Mouse (Mus musculus): ENCODE results near the gene Fnip1.

Gene Fnip1

GRCm38 (mm10) chr11:54464557-54465244, 26.7 kb downstream of the Fnip1 start:
- peak in 1 of 2 experiments; percentile 27 for DNase-seq

- DNase-seq = no peak
Measured at GRCm38 (mm10) chr11:54472231-54472630, 34.2 kb downstream of the Fnip1 start.

- DNase-seq = peak in 1 of 2 experiments; percentile 13
Measured at GRCm38 (mm10) chr11:54478414-54478813, 40.4 kb downstream of the Fnip1 start.

GRCm38 (mm10) chr11:54486041-54486440, 48.0 kb downstream of the Fnip1 start:
- no peak for DNase-seq

GRCm38 (mm10) chr11:54491946-54492558, 54.1 kb downstream of the Fnip1 start:
- no peak for DNase-seq

GRCm38 (mm10) chr11:54492559-54492958, 54.6 kb downstream of the Fnip1 start:
- no peak for DNase-seq

GRCm38 (mm10) chr11:54499838-54500237, 61.8 kb downstream of the Fnip1 start:
- no peak for DNase-seq

- DNase-seq = peak in 1 of 2 experiments; percentile 10
Measured at GRCm38 (mm10) chr11:54502546-54503245, 64.7 kb downstream of the Fnip1 start.

GRCm38 (mm10) chr11:54513584-54513983, 75.6 kb downstream of the Fnip1 start:
- no peak for DNase-seq

- no peak for DNase-seq
Measured at GRCm38 (mm10) chr11:54521927-54522528, 84.0 kb downstream of the Fnip1 start.

- DNase-seq = peak; percentile 98 to 99
Measured at GRCm38 (mm10) chr11:54522529-54523430, 84.8 kb downstream of the Fnip1 start, which contains the start of gene Rapgef6. TSS of gene Rapgef6 (plus strand) at chr11:54522847.

- DNase-seq = no peak
Measured at GRCm38 (mm10) chr11:54523431-54524001, 85.5 kb downstream of the Fnip1 start.

- DNase-seq = no peak
Measured at GRCm38 (mm10) chr11:54528002-54528401, 90.0 kb downstream of the Fnip1 start.

- DNase-seq = peak; percentile 64 to 78
Measured at GRCm38 (mm10) chr11:54530391-54530790, 92.4 kb downstream of the Fnip1 start.

GRCm38 (mm10) chr11:54530916-54531315, 92.9 kb downstream of the Fnip1 start:
- no peak for DNase-seq

- no peak for DNase-seq
Measured at GRCm38 (mm10) chr11:54533834-54534233, 95.8 kb downstream of the Fnip1 start.

- peak; percentile 73 to 77 for DNase-seq
Measured at GRCm38 (mm10) chr11:54534871-54535270, 96.9 kb downstream of the Fnip1 start.

- no peak for DNase-seq
Measured at GRCm38 (mm10) chr11:54539031-54539430, 101.0 kb downstream of the Fnip1 start.

- DNase-seq = no peak
Measured at GRCm38 (mm10) chr11:54539486-54539885, 101.5 kb downstream of the Fnip1 start.

GRCm38 (mm10) chr11:54540328-54540727, 102.3 kb downstream of the Fnip1 start:
- DNase-seq = no peak

- no peak for DNase-seq
Measured at GRCm38 (mm10) chr11:54542414-54542813, 104.4 kb downstream of the Fnip1 start.

GRCm38 (mm10) chr11:54554970-54555369, 117.0 kb downstream of the Fnip1 start:
- DNase-seq = no peak
